Mouse (Mus musculus): ENCODE measurements at regions not wholly inside any gene's neighbourhood (a gene's known extent, or its start where the extent isn't known, plus 50 kb on each side); places are given as distances from the start of the nearest gene placed in this dataset.

DNA sequence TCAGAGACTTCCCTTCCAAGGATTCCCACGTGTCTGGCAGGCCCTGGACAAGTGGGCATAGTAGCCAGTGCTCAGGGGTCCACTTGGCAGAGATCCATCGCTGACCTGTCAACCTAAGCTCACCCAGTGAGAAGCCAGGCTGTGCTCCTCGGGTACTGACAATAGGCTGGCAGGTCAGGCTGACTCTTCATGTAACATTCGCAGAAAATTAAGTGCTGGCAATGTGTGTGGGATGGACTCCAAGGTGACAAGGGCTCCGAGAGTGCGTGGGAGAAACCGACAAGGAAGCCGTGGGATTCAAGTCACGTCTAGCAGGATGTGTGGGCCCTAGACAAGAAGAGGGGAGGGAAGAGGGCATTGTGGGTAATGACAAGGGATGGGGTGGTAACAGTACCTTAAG, 564.6 kb upstream of the Adam5 start:
- H3K4me3 ChIP-seq = no peak overlapping the region
- WGBS = 77% methylated on average over 9 of the region's 9 CpGs
- no peaks in the 10 kb centered on the region for H3K36me3 ChIP-seq
- H3K4me1 ChIP-seq = peaks cover 40% of the 10 kb centered on the region
- no peaks in the 10 kb centered on the region for H3K27me3 ChIP-seq (ENCODE audit: low read depth, poor library complexity, severe bottlenecking)
- DNase-seq (ENCODE audit: low spot score) = no peak
- H3K9me3 ChIP-seq (replicated peaks) = no peaks in the 10 kb centered on the region
- H3K27ac ChIP-seq = no peak overlapping the region

DNA sequence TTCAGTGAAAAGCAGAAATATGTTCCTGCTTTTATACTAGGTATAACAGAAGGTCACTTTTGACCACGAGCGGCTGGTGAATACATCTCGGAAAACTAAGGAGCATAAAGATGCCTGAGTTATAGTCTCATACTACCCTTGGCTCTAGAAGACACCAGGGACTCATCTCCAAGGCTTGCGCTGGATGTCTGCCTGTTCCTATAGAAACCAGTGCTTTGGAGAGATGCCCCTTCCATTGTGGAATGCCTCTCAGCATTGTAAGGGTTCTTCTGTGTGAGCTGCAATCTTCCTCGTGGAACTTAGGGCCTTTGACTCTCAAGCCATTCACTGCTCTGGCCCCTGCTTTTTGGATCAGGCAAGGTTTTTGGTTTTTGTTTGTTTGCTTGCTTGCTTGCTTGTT, 561.0 kb upstream of the Adam5 start:
- Histone ChIP-seq H3K4me3 (no peak overlapping the region), H3K4me1 (peaks cover 14% of the 10 kb centered on the region), H3K27me3 (ENCODE audit: low read depth, poor library complexity, severe bottlenecking) (no peaks in the 10 kb centered on the region), H3K36me3 (no peaks in the 10 kb centered on the region), H3K9me3 (replicated peaks) (no peaks in the 10 kb centered on the region), H3K27ac (no peak overlapping the region)
- WGBS = 89% methylated on average over 5 of the region's 5 CpGs
- no peak for DNase-seq (ENCODE audit: low spot score)

GRCm38 (mm10) chr8:25384591-25384990, 560.4 kb upstream of the Adam5 start:
- 86% methylated on average over 2 of the region's 2 CpGs for WGBS
- no peak overlapping the region for H3K27ac ChIP-seq
- H3K36me3 ChIP-seq = no peaks in the 10 kb centered on the region
- DNase-seq (ENCODE audit: low spot score) = no peak
- H3K4me3 ChIP-seq = no peak overlapping the region
- H3K4me1 ChIP-seq = peaks cover 10% of the 10 kb centered on the region
- no peaks in the 10 kb centered on the region for H3K9me3 ChIP-seq (replicated peaks)
- H3K27me3 ChIP-seq (ENCODE audit: low read depth, poor library complexity, severe bottlenecking) = no peaks in the 10 kb centered on the region

GRCm38 (mm10) chr8:25373276-25373675, 549.1 kb upstream of the Adam5 start:
- no peaks in the 10 kb centered on the region for H3K36me3 ChIP-seq
- H3K9me3 ChIP-seq (replicated peaks) = no peaks in the 10 kb centered on the region
- no peak overlapping the region for H3K27ac ChIP-seq
- WGBS = 85% methylated on average over 8 of the region's 8 CpGs
- H3K27me3 ChIP-seq (ENCODE audit: low read depth, poor library complexity, severe bottlenecking) = no peaks in the 10 kb centered on the region
- H3K4me1 ChIP-seq = peaks cover 21% of the 10 kb centered on the region
- H3K4me3 ChIP-seq = no peak overlapping the region
- no peak for DNase-seq (ENCODE audit: low spot score)

- peaks cover 37% of the 10 kb centered on the region for H3K4me1 ChIP-seq
- no peak overlapping the region for H3K27ac ChIP-seq
- no peaks in the 10 kb centered on the region for H3K9me3 ChIP-seq (replicated peaks)
- DNase-seq (ENCODE audit: low spot score) = no peak
- 34% methylated on average over 11 of the region's 11 CpGs for WGBS
- H3K4me3 ChIP-seq = no peak overlapping the region
- H3K27me3 ChIP-seq (ENCODE audit: low read depth, poor library complexity, severe bottlenecking) = no peaks in the 10 kb centered on the region
- H3K36me3 ChIP-seq = no peaks in the 10 kb centered on the region
These were observed 546.8 kb upstream of the Adam5 start for GRCm38 (mm10) chr8:25370947-25371346.

DNA sequence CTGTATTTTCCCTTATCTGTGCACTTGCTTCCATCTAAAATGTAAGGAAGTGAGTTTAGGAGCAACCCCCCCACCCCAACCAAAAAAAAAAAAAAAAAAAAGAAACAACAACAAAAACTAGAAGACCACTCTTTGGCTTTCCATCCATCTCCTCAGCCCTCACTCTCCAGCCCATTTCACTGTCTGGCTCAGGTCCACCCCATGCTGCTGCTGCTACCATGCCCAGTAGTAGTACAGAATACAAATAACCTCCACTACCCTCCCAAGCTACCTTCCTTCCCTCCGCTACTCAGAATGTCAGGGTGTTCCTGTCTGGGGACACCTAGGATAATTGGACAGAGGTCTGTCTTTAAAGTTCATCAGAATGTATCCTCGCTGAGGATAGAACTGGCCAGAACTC, 545.2 kb upstream of the Adam5 start:
- no peaks in the 10 kb centered on the region for H3K36me3 ChIP-seq
- DNase-seq (ENCODE audit: low spot score) = no peak
- H3K27ac ChIP-seq = peak overlapping the region; percentile 97
- H3K27me3 ChIP-seq (ENCODE audit: low read depth, poor library complexity, severe bottlenecking) = no peaks in the 10 kb centered on the region
- 82% methylated on average over 2 of the region's 2 CpGs for WGBS
- no peak overlapping the region for H3K4me3 ChIP-seq
- no peaks in the 10 kb centered on the region for H3K9me3 ChIP-seq (replicated peaks)
- H3K4me1 ChIP-seq = peaks cover 38% of the 10 kb centered on the region

GRCm38 (mm10) chr8:25368561-25369091, 544.5 kb upstream of the Adam5 start:
- Histone ChIP-seq H3K27ac (peak overlapping the region; percentile 97), H3K4me1 (peaks cover 44% of the 10 kb centered on the region), H3K36me3 (no peaks in the 10 kb centered on the region), H3K9me3 (replicated peaks) (no peaks in the 10 kb centered on the region), H3K4me3 (peak overlapping the region; percentile 34), H3K27me3 (ENCODE audit: low read depth, poor library complexity, severe bottlenecking) (no peaks in the 10 kb centered on the region)
- DNase-seq (ENCODE audit: low spot score) = peak; percentile 83
- WGBS = 7% methylated on average over 11 of the region's 11 CpGs

- peak overlapping the region; percentile 34 for H3K4me3 ChIP-seq
- H3K9me3 ChIP-seq (replicated peaks) = no peaks in the 10 kb centered on the region
- peak; percentile 39 for DNase-seq (ENCODE audit: low spot score)
- H3K27ac ChIP-seq = peak overlapping the region; percentile 97
- no peaks in the 10 kb centered on the region for H3K36me3 ChIP-seq
- H3K4me1 ChIP-seq = peaks cover 44% of the 10 kb centered on the region
- H3K27me3 ChIP-seq (ENCODE audit: low read depth, poor library complexity, severe bottlenecking) = no peaks in the 10 kb centered on the region
- WGBS = 30% methylated on average over 15 of the region's 15 CpGs
These were observed 543.8 kb upstream of the Adam5 start for GRCm38 (mm10) chr8:25367806-25368549.

DNA sequence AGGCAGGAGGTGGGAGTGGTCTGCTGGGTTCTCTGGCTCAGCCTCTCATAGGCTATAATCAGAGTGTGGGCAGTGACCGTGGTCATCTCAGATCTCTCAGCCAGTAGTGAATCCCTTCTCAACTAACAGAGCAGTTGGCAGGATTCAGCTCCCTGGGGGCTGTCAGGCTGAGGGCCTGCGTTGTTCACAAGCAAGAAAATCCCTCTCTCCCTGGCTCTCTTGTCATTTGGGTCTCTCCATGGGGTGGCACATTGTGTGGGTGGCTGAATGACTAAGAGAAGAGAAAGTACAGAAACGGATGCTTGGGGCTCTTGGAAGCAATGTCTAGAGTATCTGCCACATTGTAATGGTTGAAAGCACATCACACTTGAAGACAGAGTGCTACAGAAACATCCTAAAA, 542.0 kb upstream of the Adam5 start:
- no peak for DNase-seq (ENCODE audit: low spot score)
- Histone ChIP-seq H3K9me3 (replicated peaks) (no peaks in the 10 kb centered on the region), H3K4me3 (no peak overlapping the region), H3K27ac (no peak overlapping the region), H3K27me3 (ENCODE audit: low read depth, poor library complexity, severe bottlenecking) (no peaks in the 10 kb centered on the region), H3K36me3 (no peaks in the 10 kb centered on the region), H3K4me1 (peaks cover 47% of the 10 kb centered on the region)
- WGBS = 41% methylated on average over 3 of the region's 3 CpGs

DNA sequence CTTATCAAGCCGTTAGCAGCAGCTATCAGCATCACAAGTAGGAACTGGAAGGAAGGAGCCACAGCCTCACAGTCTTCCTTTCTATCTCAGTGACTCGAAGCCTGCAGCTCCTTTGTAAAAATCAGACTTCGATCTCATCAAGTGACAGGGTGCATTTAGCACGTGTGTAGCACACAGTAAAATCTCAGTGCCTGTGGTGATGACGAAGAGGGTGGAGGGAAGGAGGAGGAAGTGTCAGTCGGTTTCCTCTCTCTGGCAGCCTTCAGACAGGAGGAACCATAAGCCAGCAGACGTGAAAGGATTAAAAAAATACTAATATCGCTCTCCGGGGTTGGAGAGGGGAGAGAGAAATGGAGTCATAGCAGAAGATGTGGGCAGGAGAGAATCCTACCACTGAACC, 538.5 kb upstream of the Adam5 start:
- H3K27me3 ChIP-seq (ENCODE audit: low read depth, poor library complexity, severe bottlenecking) = no peaks in the 10 kb centered on the region
- no peak overlapping the region for H3K4me3 ChIP-seq
- H3K9me3 ChIP-seq (replicated peaks) = no peaks in the 10 kb centered on the region
- no peak overlapping the region for H3K27ac ChIP-seq
- 65% methylated on average over 9 of the region's 9 CpGs for WGBS
- DNase-seq (ENCODE audit: low spot score) = no peak
- H3K4me1 ChIP-seq = peaks cover 24% of the 10 kb centered on the region
- H3K36me3 ChIP-seq = no peaks in the 10 kb centered on the region

- H3K36me3 ChIP-seq = no peaks in the 10 kb centered on the region
- WGBS = 74% methylated on average over 4 of the region's 4 CpGs
These were observed 538.0 kb upstream of the Adam5 start for GRCm38 (mm10) chr8:25362146-25362545.

GRCm38 (mm10) chr8:25361420-25361819, 537.3 kb upstream of the Adam5 start:
- Histone ChIP-seq H3K4me3 (no peak overlapping the region), H3K27ac (no peak overlapping the region), H3K4me1 (peaks cover 19% of the 10 kb centered on the region), H3K36me3 (no peaks in the 10 kb centered on the region), H3K9me3 (replicated peaks) (no peaks in the 10 kb centered on the region), H3K27me3 (ENCODE audit: low read depth, poor library complexity, severe bottlenecking) (no peaks in the 10 kb centered on the region)
- no peak for DNase-seq (ENCODE audit: low spot score)
- 86% methylated on average over 5 of the region's 5 CpGs for WGBS

More at GRCm38 (mm10) chr8:25362146-25362545, 538.0 kb upstream of the Adam5 start:
- peaks cover 19% of the 10 kb centered on the region for H3K4me1 ChIP-seq
- no peaks in the 10 kb centered on the region for H3K9me3 ChIP-seq (replicated peaks)
- H3K4me3 ChIP-seq = no peak overlapping the region
- no peak overlapping the region for H3K27ac ChIP-seq
- no peak for DNase-seq (ENCODE audit: low spot score)
- no peaks in the 10 kb centered on the region for H3K27me3 ChIP-seq (ENCODE audit: low read depth, poor library complexity, severe bottlenecking)

- 87% methylated on average over 12 of the region's 12 CpGs for WGBS
- H3K4me1 ChIP-seq = peaks cover 26% of the 10 kb centered on the region
- no peaks in the 10 kb centered on the region for H3K36me3 ChIP-seq
- no peaks in the 10 kb centered on the region for H3K27me3 ChIP-seq (ENCODE audit: low read depth, poor library complexity, severe bottlenecking)
- H3K9me3 ChIP-seq (replicated peaks) = no peaks in the 10 kb centered on the region
- no peak overlapping the region for H3K27ac ChIP-seq
- H3K4me3 ChIP-seq = no peak overlapping the region
- DNase-seq (ENCODE audit: low spot score) = no peak
These were observed 534.5 kb upstream of the Adam5 start for GRCm38 (mm10) chr8:25358539-25359165.
